Mouse (Mus musculus): Measurements from ENCODE around the gene Gm9803.

Gene Gm9803

DNA sequence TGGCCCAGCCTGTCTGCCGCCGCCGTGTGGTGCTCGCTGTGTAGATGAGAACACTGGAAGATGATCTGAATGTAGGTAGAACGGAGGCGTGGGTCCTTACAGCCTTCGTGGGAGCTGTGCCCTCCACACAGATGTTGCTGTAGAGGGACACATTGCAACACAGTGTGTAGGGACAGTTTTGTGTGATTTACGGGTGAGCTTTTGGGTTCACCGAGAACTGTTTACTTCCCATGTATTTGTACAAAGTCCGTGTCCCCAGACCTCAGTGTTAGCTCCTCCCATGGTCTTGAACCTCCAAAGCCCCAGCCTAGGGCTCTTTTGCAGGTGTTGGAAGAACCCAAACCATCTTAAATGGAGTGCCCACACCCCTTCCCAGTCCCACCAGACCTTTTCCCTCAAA is 10.9 kb upstream of the Gm9803 start:
- DNase-seq (ENCODE audit: low spot score): no peak

DNA sequence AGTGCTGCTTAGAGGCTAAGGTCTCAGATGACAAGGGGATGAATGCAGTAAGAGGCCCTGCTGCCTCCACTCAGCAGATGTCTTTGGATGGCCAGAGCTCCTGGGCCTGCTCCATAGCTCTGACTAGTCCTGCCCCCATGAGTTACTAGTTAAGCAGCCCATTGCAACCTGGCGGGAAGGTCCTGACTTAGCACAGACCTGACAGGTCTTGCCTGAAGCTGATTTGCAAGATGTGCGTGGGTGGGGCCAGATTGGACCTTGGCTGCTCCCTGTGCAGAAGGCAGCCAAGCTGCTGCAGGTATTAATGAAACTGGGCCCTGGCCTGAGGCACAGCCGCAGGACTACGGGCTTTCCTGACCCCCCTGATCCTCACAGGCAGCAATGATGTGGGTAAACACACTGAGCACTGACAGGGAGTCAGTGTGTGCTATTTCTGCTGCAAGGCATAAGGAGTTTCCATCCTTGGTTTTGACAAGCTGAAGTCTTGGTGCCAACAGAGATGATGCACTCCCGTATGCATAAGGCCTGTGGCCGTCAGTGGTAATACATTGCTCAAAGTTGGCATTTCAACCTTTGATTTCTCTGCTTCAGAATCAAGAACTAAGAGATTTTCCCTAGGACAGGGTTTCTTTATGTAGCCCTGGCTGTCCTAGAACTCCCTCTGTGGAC is 6.8 kb upstream of the Gm9803 start:
- DNase-seq (ENCODE audit: low spot score): no peak

DNA sequence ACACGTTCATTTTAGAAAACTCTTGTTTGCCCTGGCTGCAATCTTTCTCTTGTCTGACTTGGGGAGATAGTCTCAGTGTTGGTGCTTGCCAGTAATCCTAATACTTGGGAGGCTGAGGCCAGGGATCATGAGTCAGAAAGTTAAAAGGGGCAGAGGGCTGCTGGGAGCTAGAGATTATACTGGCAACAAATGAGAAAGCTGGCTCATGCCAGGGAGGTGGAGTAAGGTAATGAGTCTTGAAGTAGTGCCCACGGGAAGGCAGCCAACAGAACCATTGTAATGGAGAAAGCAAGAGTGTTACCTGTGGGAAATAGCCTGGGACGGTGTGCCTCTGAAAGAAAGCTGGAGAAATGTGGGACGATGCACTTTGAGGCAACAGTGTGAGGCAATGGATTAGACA is 6.0 kb upstream of the Gm9803 start:
- no peak for DNase-seq (ENCODE audit: low spot score)

DNA sequence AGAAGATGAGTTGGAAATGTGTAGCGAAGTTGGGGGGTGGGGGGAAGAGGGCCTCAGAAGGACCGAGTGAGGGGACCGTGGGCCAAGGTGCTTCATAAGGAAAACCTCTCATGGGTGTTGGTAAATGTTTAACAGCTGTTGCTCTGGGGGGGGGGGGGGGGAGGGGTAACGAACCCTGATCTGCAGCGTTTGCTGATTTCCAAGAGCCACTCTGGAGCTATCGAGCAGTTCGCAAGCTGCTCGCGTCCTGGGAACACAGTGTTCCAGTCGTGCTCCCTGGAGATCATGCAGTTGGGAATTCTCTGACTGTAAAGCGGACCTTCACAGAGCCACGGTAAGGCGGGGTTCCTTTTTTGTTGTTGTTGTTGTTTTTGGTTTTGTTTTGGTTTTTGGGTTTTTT is 5.5 kb upstream of the Gm9803 start:
- no peak for DNase-seq (ENCODE audit: low spot score)

DNA sequence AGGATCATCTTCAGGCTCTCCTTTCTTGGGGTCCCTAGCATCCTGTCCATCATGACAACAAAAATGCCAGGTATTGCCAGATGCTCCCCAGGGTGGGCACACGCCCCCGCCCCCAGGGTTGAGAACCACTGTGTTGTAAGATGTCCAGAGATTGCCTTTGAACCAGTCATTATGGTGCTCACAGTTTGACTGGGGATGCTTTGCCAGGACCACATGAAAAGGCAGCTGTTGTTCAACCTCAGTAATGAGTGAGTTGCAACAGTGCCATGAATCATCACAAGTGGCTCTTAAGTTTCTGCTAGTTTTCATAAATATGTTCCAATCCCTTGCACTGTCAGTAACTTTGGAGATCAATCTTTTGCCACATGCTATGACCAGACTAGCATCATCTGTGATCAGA is 3.9 kb upstream of the Gm9803 start:
- no peak for DNase-seq (ENCODE audit: low spot score)

DNA sequence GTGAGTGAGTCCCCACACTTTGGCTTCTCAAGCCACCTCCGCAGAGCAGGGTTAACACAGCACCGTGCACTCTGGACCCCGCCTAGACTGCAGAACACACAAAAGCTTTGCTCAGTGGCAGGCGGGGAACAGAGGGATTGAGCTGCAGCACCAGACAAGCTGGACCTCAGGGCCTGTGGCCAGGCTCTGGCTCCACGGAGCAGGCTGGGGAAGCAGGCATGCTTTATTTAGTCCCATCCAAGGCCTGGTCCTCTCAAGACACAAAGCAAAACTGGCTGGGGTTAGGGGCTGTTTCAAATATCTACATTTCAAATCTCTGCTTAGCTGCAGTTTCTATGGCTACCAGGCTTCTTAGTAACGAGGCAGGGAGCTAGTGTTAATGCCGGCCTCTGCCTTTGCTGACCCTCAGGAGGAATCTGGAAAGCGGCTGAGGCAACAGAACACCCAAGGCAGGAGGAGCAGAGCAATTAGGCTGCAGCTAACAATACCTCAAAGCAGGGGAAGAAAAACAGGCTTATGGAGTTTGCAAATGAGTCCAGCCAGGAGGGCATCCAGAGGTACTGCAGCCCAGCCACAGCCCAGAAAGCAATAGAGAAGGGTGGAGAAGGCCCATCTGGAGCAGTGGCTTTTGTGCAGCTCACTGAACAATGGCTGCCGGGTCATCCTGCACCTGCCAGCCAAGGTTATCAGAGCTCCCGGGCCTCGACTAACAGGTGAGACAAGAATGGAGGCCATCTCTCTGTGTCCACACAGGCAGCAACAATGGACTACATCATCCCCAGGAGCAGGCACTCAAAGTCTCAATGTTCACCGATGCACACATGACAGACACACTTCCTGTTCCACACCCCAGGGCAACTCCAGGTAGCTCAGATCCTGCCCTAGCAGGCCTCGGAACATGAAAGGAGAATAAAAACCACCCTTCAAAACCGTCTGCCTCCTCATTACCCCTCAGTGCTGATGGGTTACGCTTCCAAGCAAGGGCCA is 3.7 kb downstream of the Gm9803 start:
- DNase-seq (ENCODE audit: low spot score): no peak

DNA sequence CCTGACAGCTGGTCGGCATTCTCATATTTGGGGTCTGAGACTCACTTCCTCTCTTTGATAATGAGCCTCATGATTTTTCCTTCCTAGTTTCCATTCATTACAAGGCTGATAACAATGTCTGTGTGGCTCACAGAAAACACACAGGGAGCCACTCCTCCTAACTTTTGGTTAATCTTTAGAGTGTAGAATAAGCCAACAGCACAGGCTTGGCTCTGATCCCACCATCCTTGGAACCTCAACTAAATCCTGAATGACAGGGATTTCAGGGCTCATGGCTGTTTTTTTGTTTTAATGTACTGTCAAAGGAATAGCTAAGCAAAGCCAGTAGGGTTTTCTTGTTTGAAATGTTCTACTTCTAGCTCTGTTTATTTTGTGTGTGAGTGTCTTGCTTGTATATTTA is 10.5 kb downstream of the Gm9803 start:
- DNase-seq (ENCODE audit: low spot score): no peak

DNA sequence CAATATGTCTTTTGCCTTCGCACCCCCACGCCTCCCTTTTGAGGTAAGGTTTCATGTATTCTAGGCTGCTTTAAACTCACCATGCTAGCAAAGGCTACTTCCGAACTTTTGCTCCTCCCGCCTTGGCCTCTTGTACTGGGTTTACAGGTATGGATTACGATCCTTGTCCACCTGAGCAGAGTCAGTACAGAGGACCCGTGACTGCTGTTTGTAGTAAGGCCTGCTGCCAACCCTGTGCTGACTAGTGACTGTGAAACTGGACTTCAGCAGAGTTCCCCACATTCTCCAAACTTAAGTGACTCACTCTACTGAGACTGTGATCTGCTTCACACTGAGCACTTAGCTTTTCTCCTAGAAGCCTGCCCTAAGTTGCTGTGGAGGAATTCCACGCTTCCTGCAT is 13.8 kb downstream of the Gm9803 start:
- DNase-seq (ENCODE audit: low spot score): no peak

DNA sequence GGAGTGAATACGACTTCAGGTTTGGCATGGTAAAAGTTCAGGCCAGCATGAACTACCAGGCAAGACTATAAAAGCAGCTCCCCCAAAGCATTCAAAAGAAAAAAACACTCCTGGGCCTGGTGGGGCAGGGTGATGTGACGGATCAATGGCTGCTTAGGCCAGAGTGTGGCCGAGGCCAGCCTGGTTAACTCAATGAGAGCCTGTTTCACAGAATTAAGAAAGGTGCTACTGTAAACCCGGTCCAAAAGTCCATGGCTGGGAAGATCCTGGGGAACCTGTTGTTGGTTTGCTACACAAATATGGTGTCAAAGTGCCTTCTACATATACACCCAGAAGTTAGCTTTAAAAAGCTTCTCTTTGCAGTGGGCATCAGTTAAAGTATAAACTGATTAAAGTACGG is 14.9 kb downstream of the Gm9803 start:
- DNase-seq (ENCODE audit: low spot score): no peak

DNA sequence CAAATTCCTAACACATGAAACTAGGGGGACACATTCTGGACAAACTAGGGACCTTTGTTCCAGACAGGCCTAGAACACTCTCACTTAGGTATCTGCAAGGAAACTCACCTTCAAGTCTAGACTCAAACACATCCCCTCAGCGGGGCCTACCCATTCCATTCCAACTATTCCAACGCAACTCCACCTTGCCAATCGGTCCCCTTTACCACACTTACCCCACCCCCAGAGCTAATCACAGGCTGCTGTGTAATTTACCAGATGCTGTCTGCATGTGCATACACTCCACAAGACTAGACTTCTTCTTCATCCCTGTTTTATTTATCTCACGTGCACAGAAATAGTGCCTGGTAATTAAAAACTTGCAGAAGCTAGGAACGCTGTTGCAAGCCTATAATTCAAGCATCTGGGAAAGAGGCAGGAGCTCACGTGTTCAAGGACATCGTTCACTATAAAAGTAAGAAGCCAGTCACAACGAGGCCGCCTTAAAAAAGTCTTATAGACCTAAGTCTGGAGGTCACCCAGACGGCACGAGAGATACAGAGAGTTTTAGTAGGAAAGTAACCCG is 15.9 kb downstream of the Gm9803 start:
- peak; percentile 4 for DNase-seq (ENCODE audit: low spot score)

DNA sequence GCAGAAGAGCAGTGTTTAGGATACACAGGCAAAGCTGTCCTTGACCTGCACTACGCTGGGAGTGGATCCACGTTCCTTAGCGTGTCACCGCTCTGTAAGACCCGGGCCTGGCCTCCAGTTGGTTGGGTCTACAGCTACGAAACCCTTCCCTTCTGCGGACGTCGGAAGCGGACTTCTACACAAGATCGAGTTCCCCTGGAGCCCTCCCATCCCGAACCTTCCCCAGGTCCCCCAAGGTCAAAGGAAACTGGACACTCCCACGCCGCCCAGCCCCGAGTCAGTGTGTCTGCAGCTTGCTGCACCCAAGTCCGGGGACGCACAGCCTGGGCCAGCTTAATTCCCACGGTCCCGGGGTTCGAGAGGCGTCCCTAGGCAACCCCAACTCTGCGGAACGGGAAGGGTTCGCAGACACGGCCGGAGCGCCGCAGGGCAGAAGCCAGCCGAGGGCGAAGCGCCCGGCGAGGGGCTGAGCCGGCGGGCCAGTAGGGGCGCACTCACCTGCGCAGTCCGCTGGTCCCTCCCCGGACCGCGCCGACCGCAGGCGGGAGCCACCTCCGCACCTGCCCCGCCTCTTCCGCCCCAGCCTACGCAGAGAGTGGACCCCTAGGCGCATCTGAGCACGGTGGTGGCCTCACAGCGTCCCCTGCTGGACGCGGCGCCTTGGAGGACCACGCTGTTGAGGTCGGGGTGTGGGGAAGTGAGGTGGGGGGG is 16.7 kb downstream of the Gm9803 start, which contains the start of gene 1700021F05Rik:
Gene 1700021F05Rik (minus strand): TSS at position 553 of the 711 bp plus-strand sequence.
- peak; percentile 90 for DNase-seq (ENCODE audit: low spot score)

DNA sequence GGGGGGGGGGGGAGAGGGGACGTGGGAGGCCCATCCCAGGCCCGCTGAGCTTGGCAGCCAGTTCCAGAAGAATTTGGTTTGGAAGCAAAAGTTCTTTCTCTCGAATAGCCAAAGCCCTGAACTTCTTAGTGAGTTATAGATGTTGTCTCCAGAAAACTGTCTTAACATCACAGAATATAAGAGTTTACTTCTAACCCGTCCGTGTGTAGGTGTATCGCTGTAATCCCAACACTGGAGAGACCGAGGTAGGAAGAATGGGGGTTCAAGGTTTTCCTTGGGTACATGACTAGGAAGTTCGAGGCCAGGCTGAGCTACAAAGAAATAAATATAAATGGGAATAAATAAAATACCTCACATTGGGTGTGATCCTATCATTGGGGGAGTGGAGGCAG is 17.3 kb downstream of the Gm9803 start:
- DNase-seq (ENCODE audit: low spot score): no peak

DNA sequence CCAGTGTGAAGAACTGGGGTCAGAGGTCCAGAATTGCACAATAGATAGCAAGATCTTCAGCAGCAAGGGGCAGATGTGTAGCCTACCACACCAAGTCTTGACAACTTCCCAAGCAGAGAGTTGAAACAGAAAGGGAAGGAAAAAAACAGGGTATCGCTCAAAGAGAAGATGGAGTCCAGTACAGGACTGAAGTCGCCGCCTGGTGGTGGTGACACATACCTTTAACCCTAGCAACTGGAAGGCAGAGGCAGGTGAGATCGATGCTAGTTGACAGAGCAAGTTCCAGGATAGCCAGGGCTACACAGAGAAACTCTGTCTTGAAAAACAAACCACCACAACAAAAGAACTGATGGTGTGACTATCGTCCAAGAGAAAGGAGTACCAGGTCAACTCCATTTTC is 25.5 kb downstream of the Gm9803 start:
- no peak for DNase-seq (ENCODE audit: low spot score)

DNA sequence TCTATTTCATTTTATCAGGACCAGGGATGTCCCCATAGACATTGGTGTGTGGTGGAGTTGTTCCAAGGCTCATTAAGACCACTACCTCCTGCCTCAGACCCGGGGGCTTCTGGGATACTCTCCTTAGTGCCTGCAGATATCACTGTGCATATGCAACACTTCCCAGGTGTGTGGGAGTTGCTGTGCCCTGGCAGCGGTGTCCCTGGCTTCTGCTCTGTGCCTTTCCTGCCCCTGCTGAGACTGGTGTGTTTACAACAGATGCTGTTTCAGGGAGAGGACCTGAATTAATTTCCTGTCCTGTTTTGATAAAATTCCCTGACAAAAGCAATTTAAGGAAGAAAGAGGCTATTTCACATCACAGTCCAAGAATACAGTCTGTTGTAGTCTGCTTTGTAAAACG is 27.0 kb downstream of the Gm9803 start:
- no peak for DNase-seq (ENCODE audit: low spot score)

DNA sequence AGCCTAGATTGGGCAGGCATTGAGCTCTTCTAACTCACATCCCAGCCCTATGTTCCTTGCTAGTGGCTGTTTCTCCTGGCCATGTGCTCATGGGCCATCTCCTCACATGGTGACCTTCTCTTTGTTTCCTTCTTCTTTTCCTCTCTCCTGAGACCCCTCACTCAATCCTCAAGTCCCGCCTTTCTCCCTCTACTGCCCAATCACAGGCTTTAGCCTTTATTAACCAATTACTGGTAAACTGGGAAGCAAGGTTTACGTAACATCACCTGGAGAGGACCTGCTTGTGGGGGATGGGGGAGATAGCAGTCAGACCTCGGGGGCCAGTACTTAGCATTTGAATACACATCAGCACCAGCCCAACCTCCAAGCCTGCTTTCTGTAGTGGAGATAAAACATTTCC is 27.5 kb downstream of the Gm9803 start:
- DNase-seq (ENCODE audit: low spot score): no peak

DNA sequence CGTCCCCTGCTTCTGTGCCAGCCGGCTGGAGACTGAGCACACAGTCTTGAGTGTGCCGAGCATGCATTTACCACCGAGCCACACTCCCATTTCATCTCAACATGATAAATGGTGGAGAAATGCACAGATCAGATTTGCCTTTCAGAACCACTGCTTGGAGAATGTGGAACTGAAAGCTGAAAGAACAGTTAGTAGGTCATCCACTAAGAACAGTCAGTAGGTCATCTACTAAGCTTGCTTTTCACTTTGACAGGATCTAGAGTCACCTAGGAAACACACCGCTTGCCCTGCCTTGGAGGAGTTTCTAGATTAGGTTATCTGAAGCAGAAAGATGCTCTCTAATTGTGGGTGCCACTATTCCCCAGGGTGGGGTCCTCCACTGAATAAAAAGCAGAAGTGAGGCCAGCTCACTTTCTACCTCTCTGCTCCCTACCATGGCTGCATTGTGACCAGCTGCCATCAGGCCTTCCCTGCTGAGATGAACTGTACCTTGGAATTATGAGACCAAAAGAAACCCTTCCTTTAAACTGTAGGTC is 33.8 kb downstream of the Gm9803 start:
- no peak for DNase-seq (ENCODE audit: low spot score)

DNA sequence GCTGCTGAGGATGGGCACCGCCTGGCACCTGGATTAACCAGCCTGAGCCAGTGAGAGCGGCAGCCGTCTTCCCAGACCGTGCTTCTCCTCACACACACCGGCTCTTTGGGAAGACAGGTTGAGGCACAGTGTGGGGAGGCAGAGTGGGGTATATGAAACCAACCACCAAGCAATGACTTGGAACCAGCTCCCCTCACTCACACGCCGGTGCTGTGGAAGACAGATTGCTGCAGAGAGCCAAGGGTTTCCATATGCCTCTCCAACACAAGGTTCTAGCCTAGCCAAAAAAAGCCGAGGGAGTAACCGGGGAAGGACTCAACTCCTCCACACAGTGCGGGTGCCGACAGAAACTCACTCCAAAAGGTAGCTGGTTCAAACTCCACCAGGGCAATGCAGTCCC is 35.4 kb downstream of the Gm9803 start:
- DNase-seq (ENCODE audit: low spot score): no peak

DNA sequence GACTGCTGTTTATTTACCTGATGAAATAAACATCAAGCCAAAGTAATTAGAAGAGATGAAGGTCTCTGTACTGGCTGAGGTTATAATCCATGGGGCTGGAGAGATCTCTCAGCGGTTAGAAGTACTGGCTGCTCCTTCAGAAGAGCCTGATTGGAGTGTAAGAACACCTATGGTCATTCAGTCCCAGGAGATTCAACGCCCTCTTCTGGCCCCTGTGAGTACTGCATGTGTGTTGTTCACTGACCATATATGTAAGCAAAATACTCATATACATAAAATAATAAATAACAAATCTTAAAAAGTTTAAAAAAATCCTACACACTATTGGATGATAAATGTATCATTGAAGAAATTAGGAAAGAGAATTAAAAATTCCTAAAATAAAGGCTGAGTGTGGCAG is 36.9 kb downstream of the Gm9803 start:
- DNase-seq (ENCODE audit: low spot score): no peak

DNA sequence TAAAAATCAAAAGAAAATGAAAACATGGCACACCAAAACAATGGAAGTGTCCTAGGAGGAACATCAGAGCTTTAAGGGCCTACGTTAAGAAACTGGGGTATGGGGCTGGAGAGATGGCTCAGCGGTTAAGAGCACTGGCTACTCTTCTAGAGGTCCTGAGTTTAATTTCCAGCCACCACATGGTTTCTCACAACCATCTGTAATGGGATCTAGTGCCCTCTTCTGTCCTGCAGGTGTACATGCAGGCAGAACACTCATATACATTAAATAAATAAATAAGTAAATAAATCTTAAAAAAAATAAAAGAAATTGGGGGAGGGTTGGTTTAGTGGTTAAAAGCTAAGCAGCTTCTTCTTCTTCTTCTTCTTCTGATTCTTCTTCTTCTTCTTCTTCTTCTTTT is 37.4 kb downstream of the Gm9803 start:
- DNase-seq (ENCODE audit: low spot score): no peak
